Mouse (Mus musculus): ENCODE data around the gene Ptprf.

DNA sequence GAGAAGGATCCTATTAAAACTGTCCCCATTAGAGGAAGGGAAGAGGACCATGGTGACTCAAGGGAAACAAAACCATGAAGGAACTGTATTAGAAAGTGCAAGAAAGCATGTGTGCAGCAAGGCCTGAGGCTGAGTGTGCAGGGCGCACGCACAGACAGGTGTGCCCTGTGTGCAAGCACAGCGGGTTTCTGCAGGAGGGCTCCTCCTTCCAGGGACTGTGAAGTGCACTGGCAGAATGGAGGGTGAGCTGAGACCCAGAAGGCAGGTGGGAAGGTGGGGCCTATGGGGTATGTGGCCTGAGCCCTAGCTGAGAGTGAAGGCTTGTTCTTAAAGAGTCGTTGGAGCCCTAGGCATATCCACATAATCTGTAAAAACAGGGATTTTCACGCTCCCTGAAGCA is 1.9 kb downstream of the Ptprf start:
- TF ChIP-seq EP300 (IDR thresholded peaks at IDR 0.05; ENCODE audit: insufficient read depth, low read depth, low read length) (no peak), CTCF (IDR thresholded peaks at IDR 0.05) (no peak)

All from heart, adult 2 months (tissue).